29 mouse cellular contexts compared by ENCODE assay signal in genomic region chr8:121484072-121484782, GRCm38 (mm10). TPM values are rescaled to one million over a fixed set of nuclear protein-coding genes. Genes with fewer than 3 reads are reported as not detected.
DNase-seq lines count a peak whose midpoint lies in the region; ATAC-seq and TF ChIP-seq lines count a peak whose summit lies in the region.
"Had no signal": no experiment of that assay in that cellular context is flagged by ENCODE, and none has a peak within 500 bp of the region (broad histone marks: within the 10 kb centered on the region; RNA-seq: fewer than 3 reads in every experiment).

No protein-coding gene starts in this region.

- no peak for TF ChIP-seq EP300 in lung, postnatal 0 days (IDR thresholded peaks at IDR 0.05)

- ATAC-seq in lung, postnatal 0 days, result no peak
- ATAC-seq in embryonic facial prominence, embryonic 15.5 days (ENCODE audit: insufficient number of reproducible peaks, low FRiP score, low TSS enrichment, low read depth), result peak; percentile 39; the same call in 1 of the 2 replicates
- peak; percentile 60 for ATAC-seq in limb, embryonic 14.5 days (ENCODE audit: low FRiP score, low read depth)
- ATAC-seq: liver, embryonic 12.5 days; midbrain, embryonic 16.5 days had no signal

- no peaks in the 10 kb centered on the region for H3K9me3 ChIP-seq in heart, embryonic 10.5 days
- no peaks in the 10 kb centered on the region for H3K9me3 ChIP-seq in lung, postnatal 0 days (ENCODE audit: low read length)
- no peaks in the 10 kb centered on the region for H3K9me3 ChIP-seq in embryonic facial prominence, embryonic 15.5 days (replicated peaks)
- H3K9me3 ChIP-seq in limb, embryonic 14.5 days (ENCODE audit: control insufficient read depth, low read length), result no peaks in the 10 kb centered on the region
- H3K9me3 ChIP-seq: embryonic facial prominence, embryonic 12.5 days; forebrain, embryonic 12.5 days; hindbrain, embryonic 15.5 days; liver, embryonic 12.5 days; midbrain, embryonic 10.5 days; neural tube, embryonic 15.5 days had no signal

- no peak for TF ChIP-seq CTCF in lung, postnatal 0 days (IDR thresholded peaks at IDR 0.05)
- TF ChIP-seq CTCF in lung, adult 2 months (IDR thresholded peaks at IDR 0.05; ENCODE audit: insufficient read depth, low read length), result no peak

- DNase-seq in heart, embryonic 10.5 days (ENCODE audit: low spot score), result no peak
- no peak for DNase-seq in heart, postnatal 4 days
- no peak for DNase-seq in lung, postnatal 0 days (ENCODE audit: low spot score)
- DNase-seq in lung, adult 2 months, result no peak
- no peak for DNase-seq in limb, embryonic 14.5 days (ENCODE audit: low spot score)
- DNase-seq in spleen, postnatal 4 days (ENCODE audit: low spot score in 2 of 2), result no peak
- DNase-seq: adrenal gland, postnatal 10 days; cerebellum, adult 18-20 months; cerebellum, postnatal 14 days; gastrocnemius, adult 2 months; lung, embryonic 14.5 days; thymus, adult 18-20 months; thymus, postnatal 36 days had no signal

- H3K27ac ChIP-seq in heart, embryonic 10.5 days, result no peak overlapping the region
- H3K27ac ChIP-seq in lung, postnatal 0 days (ENCODE audit: low read length), result no peak overlapping the region
- no peak overlapping the region for H3K27ac ChIP-seq in embryonic facial prominence, embryonic 15.5 days (replicated peaks)
- 0 out of 2 replicates have a peak overlapping the region, but pooled peaks have one; percentile 58 for H3K27ac ChIP-seq in limb, embryonic 14.5 days (replicated peaks; ENCODE audit: low read depth, low read length)
- H3K27ac ChIP-seq: embryonic facial prominence, embryonic 12.5 days; forebrain, embryonic 12.5 days; gastrocnemius, adult 2 months; hindbrain, embryonic 15.5 days; liver, embryonic 12.5 days; midbrain, embryonic 10.5 days; neural tube, embryonic 15.5 days had no signal

- no peak for TF ChIP-seq POLR2A in lung, adult 2 months (IDR thresholded peaks at IDR 0.05; ENCODE audit: borderline replicate concordance, extremely low read depth, low read depth, low read length)
- TF ChIP-seq POLR2A in limb, embryonic 14.5 days (IDR thresholded peaks at IDR 0.05; ENCODE audit: borderline replicate concordance, extremely low read depth, insufficient read depth, insufficient read length), result no peak

- H3K36me3 ChIP-seq in heart, embryonic 10.5 days, result no peaks in the 10 kb centered on the region
- no peaks in the 10 kb centered on the region for H3K36me3 ChIP-seq in lung, postnatal 0 days (ENCODE audit: insufficient read depth, low read length)
- no peaks in the 10 kb centered on the region for H3K36me3 ChIP-seq in embryonic facial prominence, embryonic 15.5 days
- no peaks in the 10 kb centered on the region for H3K36me3 ChIP-seq in limb, embryonic 14.5 days (ENCODE audit: control insufficient read depth, insufficient read depth, low read length)
- H3K36me3 ChIP-seq: embryonic facial prominence, embryonic 12.5 days; forebrain, embryonic 12.5 days; hindbrain, embryonic 15.5 days; liver, embryonic 12.5 days; midbrain, embryonic 10.5 days; neural tube, embryonic 15.5 days had no signal

- peak overlapping the region; percentile 8; the same call in 1 of the 2 replicates for H3K4me2 ChIP-seq in lung, postnatal 0 days (replicated peaks; ENCODE audit: low read depth, low read length)
- no peak overlapping the region for H3K4me2 ChIP-seq in embryonic facial prominence, embryonic 15.5 days (replicated peaks)
- 0 out of 2 replicates have a peak overlapping the region, but pooled peaks have one; percentile 7 for H3K4me2 ChIP-seq in limb, embryonic 14.5 days (replicated peaks; ENCODE audit: low read depth, low read length, severe bottlenecking)
- H3K4me2 ChIP-seq: embryonic facial prominence, embryonic 12.5 days; forebrain, embryonic 12.5 days; hindbrain, embryonic 15.5 days; liver, embryonic 12.5 days; lung, embryonic 14.5 days; neural tube, embryonic 15.5 days had no signal

- peaks cover 8% of the 10 kb centered on the region; the same call in 1 of the 2 replicates for H3K27me3 ChIP-seq in heart, embryonic 10.5 days (ENCODE audit: insufficient read depth, poor library complexity, severe bottlenecking)
- H3K27me3 ChIP-seq in lung, postnatal 0 days (replicated peaks; ENCODE audit: insufficient read depth, low read length), result no peaks in the 10 kb centered on the region
- H3K27me3 ChIP-seq in embryonic facial prominence, embryonic 15.5 days, result peaks cover 3% of the 10 kb centered on the region; the same call in 1 of the 2 replicates
- no peaks in the 10 kb centered on the region for H3K27me3 ChIP-seq in limb, embryonic 14.5 days (ENCODE audit: control insufficient read depth, insufficient read depth, low read length)
- H3K27me3 ChIP-seq: embryonic facial prominence, embryonic 12.5 days had no signal

- 62% methylated on average over 23 of the region's 23 CpGs for WGBS in heart, embryonic 10.5 days
- WGBS in lung, postnatal 0 days, result 46% methylated on average over 23 of the region's 23 CpGs
- 49% methylated on average over 23 of the region's 23 CpGs for WGBS in lung, adult 2 months
- WGBS in embryonic facial prominence, embryonic 15.5 days, result 66% methylated on average over 22 of the region's 23 CpGs
- 27% methylated on average over 23 of the region's 23 CpGs for WGBS in limb, embryonic 14.5 days

- H3K4me3 ChIP-seq in heart, embryonic 10.5 days, result 0 out of 2 replicates have a peak overlapping the region, but pooled peaks have one; percentile 8
- H3K4me3 ChIP-seq in lung, postnatal 0 days (ENCODE audit: low read depth, low read length), result no peak overlapping the region
- no peak overlapping the region for H3K4me3 ChIP-seq in lung, adult 2 months (replicated peaks; ENCODE audit: extremely low read depth, low read depth, low read length)
- no peak overlapping the region for H3K4me3 ChIP-seq in embryonic facial prominence, embryonic 15.5 days (replicated peaks)
- no peak overlapping the region for H3K4me3 ChIP-seq in limb, embryonic 14.5 days (replicated peaks; ENCODE audit: low read length)
- H3K4me3 ChIP-seq: embryonic facial prominence, embryonic 12.5 days; erythroblast, embryonic 14.5 days; forebrain, embryonic 12.5 days; gastrocnemius, adult 2 months; hindbrain, embryonic 15.5 days; liver, embryonic 12.5 days; midbrain, embryonic 10.5 days; myocyte; neural tube, embryonic 15.5 days had no signal

- H3K9ac ChIP-seq in lung, postnatal 0 days (replicated peaks; ENCODE audit: low read depth), result no peak overlapping the region
- H3K9ac ChIP-seq in embryonic facial prominence, embryonic 15.5 days, result no peak overlapping the region
- no peak overlapping the region for H3K9ac ChIP-seq in limb, embryonic 14.5 days (ENCODE audit: low read depth, low read length, severe bottlenecking)
- H3K9ac ChIP-seq: embryonic facial prominence, embryonic 12.5 days; forebrain, embryonic 12.5 days; hindbrain, embryonic 15.5 days; liver, embryonic 12.5 days; lung, embryonic 14.5 days; neural tube, embryonic 15.5 days had no signal

- H3K4me1 ChIP-seq in heart, embryonic 10.5 days, result peaks cover 28% of the 10 kb centered on the region
- no peaks in the 10 kb centered on the region for H3K4me1 ChIP-seq in lung, postnatal 0 days (ENCODE audit: insufficient read depth, low read depth, low read length)
- no peaks in the 10 kb centered on the region for H3K4me1 ChIP-seq in lung, adult 2 months (ENCODE audit: control insufficient read depth, insufficient read depth, low read length)
- H3K4me1 ChIP-seq in embryonic facial prominence, embryonic 15.5 days, result peaks cover 18% of the 10 kb centered on the region
- peaks cover 33% of the 10 kb centered on the region for H3K4me1 ChIP-seq in limb, embryonic 14.5 days (ENCODE audit: control insufficient read depth, insufficient read depth, low read length)
- H3K4me1 ChIP-seq: liver, embryonic 12.5 days had no signal

RNA-seq across cellular contexts. Expression of gene 1700018B08Rik, which starts 59.9 kb away (rescaled TPM):
- not detected in 2 replicates for polyA plus RNA-seq in heart, embryonic 10.5 days (2016; fragmentation: Nextera tagmentation; extraction: Ambion mirVana)
- total RNA-seq in heart, postnatal 4 days (2021), result not detected
- polyA plus RNA-seq in lung, postnatal 0 days (2015; fragmentation: Nextera tagmentation; extraction: Ambion mirVana), result not detected in 2 replicates
- not detected in 2 replicates for polyA plus RNA-seq in lung, adult 2 months (2012; rRNA removed)
- not detected in 2 replicates for polyA plus RNA-seq in embryonic facial prominence, embryonic 15.5 days (2015; fragmentation: Nextera tagmentation; extraction: Ambion mirVana)
- not detected in 2 replicates for polyA plus RNA-seq in limb, embryonic 14.5 days (2012; rRNA removed)
- not detected in 2 replicates for polyA plus RNA-seq in limb, embryonic 14.5 days (2014; fragmentation: Nextera tagmentation; extraction: Ambion mirVana)
- total RNA-seq: adrenal gland, postnatal 10 days; gastrocnemius, adult 2 months; hematopoietic stem cell, adult 5-6 weeks; layer of hippocampus, adult 8-10 months; left cerebral cortex, postnatal 14 days had no signal
- polyA plus RNA-seq: embryonic facial prominence, embryonic 12.5 days; erythroblast, embryonic 14.5 days; forebrain, embryonic 12.5 days; heart, embryonic 16.5 days; hindbrain, embryonic 15.5 days; intestine, embryonic 14.5 days; liver, embryonic 12.5 days; lung, embryonic 14.5 days; midbrain, embryonic 10.5 days; midbrain, embryonic 16.5 days; myocyte; neural tube, embryonic 15.5 days; small intestine, adult 2 months had no signal
